Mouse (Mus musculus) liver, embryonic 16.5 days (tissue): ENCODE data around the gene Prr5. TPM values are rescaled to one million over a fixed set of nuclear protein-coding genes. Genes with fewer than 3 reads are reported as not detected.
"Not testable (repeated sequence)": the region's sequence is repeated elsewhere in the genome, so short reads cannot be mapped to it uniquely, and the experiment has no call there.

Source experiments
- ATAC-seq: fragments of 200-750 bp; cut with Nextera tagmentation; 2 replicates; pipeline ENCODE4 v1.8.0; 2017; ENCODE audit warnings: low read depth, mild to moderate bottlenecking, moderate number of reproducible peaks, moderate library complexity
- H3K27ac ChIP-seq: fragments of 300-500 bp; sonication (generic); 2 replicates; pipeline ENCODE4 v1.5.1; 2014; ENCODE audit warnings: mild to moderate bottlenecking, low read length
- H3K27me3 ChIP-seq: fragments of 300-500 bp; sonication (generic); 2 replicates; pipeline ENCODE4 v1.6.1; 2014; ENCODE audit warnings: low read depth, low read length, mixed read lengths; ENCODE audit not compliant: control insufficient read depth, insufficient read depth
- H3K36me3 ChIP-seq: fragments of 300-500 bp; sonication (generic); 2 replicates; pipeline ENCODE4 v1.6.1; 2014; ENCODE audit warnings: mild to moderate bottlenecking; ENCODE audit not compliant: control insufficient read depth, insufficient read depth
- H3K4me1 ChIP-seq: fragments of 300-500 bp; sonication (generic); 2 replicates; pipeline ENCODE4 v1.6.1; 2014; ENCODE audit warnings: low read depth, low read length, mixed read lengths; ENCODE audit not compliant: control insufficient read depth
- H3K4me2 ChIP-seq: fragments of 300-500 bp; sonication (generic); 2 replicates; pipeline ENCODE4 v1.6.1; 2014; ENCODE audit warnings: low read depth, low read length, mixed read lengths
- H3K4me3 ChIP-seq: fragments of 300-500 bp; sonication (generic); 2 replicates; pipeline ENCODE4 v1.5.1; 2014; ENCODE audit warnings: low read depth, mild to moderate bottlenecking, low read length
- H3K9ac ChIP-seq: fragments of 300-500 bp; sonication (generic); 2 replicates; pipeline ENCODE4 v1.6.1; 2014; ENCODE audit warnings: low read depth, low read length
- H3K9me3 ChIP-seq: fragments of 300-500 bp; sonication (generic); replicated peaks from 2 replicates; pipeline ENCODE4 v1.6.1; 2016; ENCODE audit warnings: low read length; ENCODE audit not compliant: control insufficient read depth
- WGBS: fragments of 180-500 bp; shearing (Covaris S2); extraction: QIAGEN DNeasy Blood & Tissue Kit; methylation state at CpG from one replicate; pipeline ENCODE4 v1.1.7; 2014; ENCODE audit not compliant: insufficient replicate concordance; 5-methylcytosine and 5-hydroxymethylcytosine counted together
- polyA plus RNA-seq: library from polyadenylated mRNA; unstranded; fragments of >200 nt; fragmentation: Nextera tagmentation; extraction: Ambion mirVana; gene quantifications from 2 replicates; pipeline ENCODE4 v1.2.1, GENCODE M21; 2015

The Prr5 gene
- polyA plus RNA-seq, 1 experiment from 2014 or later, result 5.2 TPM

DNA sequence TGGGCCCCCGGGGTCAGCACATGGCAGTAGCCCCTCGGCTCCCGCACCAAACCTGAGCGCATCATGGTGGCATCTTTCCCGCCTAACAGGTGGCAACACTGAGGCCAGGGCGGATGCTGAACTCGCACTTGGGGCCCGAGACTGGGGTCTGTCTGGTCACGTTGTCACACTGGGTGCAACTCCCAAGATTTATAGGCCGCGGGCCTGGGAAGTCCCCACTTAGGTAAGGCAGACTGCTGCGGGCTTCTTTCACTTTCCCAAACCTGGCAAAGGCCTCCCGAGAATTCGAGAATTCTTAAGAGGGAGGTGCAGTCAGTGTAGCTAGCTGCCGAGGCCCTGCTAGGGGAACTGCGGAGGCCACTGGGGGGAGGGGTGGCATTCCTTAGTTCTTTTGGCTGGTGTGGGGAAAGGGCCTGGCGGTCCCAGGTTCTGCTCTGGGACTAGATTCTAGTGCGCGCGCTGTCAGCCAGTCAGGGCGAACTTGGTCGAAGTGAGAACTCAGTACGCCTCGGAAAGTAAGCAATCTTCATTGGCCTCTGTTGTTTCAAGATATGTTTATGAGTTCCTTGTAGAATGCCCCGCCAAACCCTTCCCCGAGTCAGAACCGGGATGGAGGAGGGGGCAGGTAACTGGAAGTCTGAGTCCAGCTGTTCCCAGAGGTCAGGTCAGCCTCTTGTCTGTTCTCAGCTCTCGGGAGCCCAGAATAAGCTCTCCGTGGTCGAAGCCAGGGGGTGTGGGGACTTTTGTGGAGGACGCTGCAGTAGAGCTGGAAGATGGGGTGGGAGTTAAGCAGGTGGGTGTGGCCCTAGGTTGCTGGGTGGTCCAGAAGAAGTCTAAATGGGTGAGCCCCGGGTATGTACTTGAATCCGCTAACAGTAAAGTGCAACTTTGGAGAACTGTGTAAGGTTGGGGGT lies 51.1 kb downstream of the Prr5 start:
- Histone ChIP-seq H3K9me3 (no peaks in the 10 kb centered on the region), H3K9ac (no peak overlapping the region), H3K27me3 (peaks cover 16% of the 10 kb centered on the region), H3K4me2 (peak overlapping the region; percentile 54), H3K36me3 (no peaks in the 10 kb centered on the region), H3K27ac (no peak overlapping the region), H3K4me1 (no peaks in the 10 kb centered on the region), H3K4me3 (peak overlapping the region; percentile 40)
- 7% methylated on average over 33 of the region's 33 CpGs for WGBS
- ATAC-seq, result no peak

DNA sequence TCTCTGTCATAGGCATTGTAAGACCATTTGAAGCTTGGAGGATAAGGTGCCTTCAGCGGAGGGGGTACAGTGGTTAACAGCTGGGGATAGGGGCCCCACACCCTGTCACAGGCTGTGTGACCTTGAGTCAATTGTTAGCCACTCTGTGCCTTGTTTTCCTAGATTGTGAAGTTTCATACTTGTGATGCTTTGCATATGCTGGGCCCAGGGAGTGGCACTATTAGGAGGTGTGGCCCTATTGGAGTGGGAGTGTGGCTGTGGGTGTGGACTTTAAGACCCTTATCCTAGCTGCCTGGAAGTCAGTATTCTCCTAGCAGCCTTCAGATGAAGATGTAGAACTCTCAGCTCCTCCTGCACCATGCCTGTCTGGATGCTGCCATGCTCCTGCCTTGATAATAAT lies 54.2 kb downstream of the Prr5 start:
- WGBS, result 72% methylated on average over 1 of the region's 1 CpGs
- not testable (repeated sequence) for H3K9ac ChIP-seq, ATAC-seq, H3K36me3 ChIP-seq, H3K27ac ChIP-seq, H3K4me1 ChIP-seq, H3K9me3 ChIP-seq, H3K4me3 ChIP-seq, H3K4me2 ChIP-seq
- H3K27me3 ChIP-seq, result peaks cover 16% of the 10 kb centered on the region

- H3K4me2 ChIP-seq, result no peak overlapping the region
- ATAC-seq, result no peak
Measured at GRCm38 (mm10) chr15:84724199-84724598, 54.8 kb downstream of the Prr5 start.

GRCm38 (mm10) chr15:84729685-84730084 lies 60.3 kb downstream of the Prr5 start:
- no peak for ATAC-seq
- Histone ChIP-seq H3K27ac (no peak overlapping the region), H3K4me1 (no peaks in the 10 kb centered on the region), H3K27me3 (no peaks in the 10 kb centered on the region), H3K9me3 (no peaks in the 10 kb centered on the region), H3K9ac (no peak overlapping the region), H3K4me3 (no peak overlapping the region), H3K36me3 (no peaks in the 10 kb centered on the region), H3K4me2 (no peak overlapping the region)
- WGBS, result 52% methylated on average over 6 of the region's 6 CpGs

More at GRCm38 (mm10) chr15:84724199-84724598, 54.8 kb downstream of the Prr5 start:
- H3K9me3 ChIP-seq, result no peaks in the 10 kb centered on the region
- H3K9ac ChIP-seq, result no peak overlapping the region
- WGBS, result 52% methylated on average over 4 of the region's 4 CpGs
- peaks cover 16% of the 10 kb centered on the region for H3K27me3 ChIP-seq
- no peaks in the 10 kb centered on the region for H3K4me1 ChIP-seq
- no peaks in the 10 kb centered on the region for H3K36me3 ChIP-seq
- no peak overlapping the region for H3K27ac ChIP-seq
- no peak overlapping the region for H3K4me3 ChIP-seq

DNA sequence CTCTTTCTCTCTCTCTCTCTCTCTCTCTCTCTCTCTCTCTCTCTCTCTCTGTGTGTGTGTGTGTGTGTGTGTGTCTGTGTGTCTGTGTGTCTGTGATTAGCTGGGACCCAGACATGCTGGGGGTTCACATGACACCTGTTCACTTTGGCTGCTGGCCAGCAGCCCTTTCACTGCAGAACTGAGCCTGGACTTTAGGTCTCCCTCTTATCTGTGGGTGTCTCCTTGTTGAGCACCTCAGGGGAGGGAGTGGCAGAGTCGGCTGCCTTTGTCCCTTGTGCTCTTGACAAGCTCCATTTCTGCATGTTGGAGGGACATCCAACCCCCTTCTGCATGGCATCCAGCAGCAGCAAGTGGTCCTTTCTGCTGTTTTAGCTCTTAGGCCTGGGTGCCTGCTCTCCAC lies 61.5 kb downstream of the Prr5 start:
- Histone ChIP-seq H3K4me3 (no peak overlapping the region), H3K36me3 (no peaks in the 10 kb centered on the region), H3K27me3 (no peaks in the 10 kb centered on the region), H3K4me1 (no peaks in the 10 kb centered on the region), H3K9me3 (no peaks in the 10 kb centered on the region), H3K9ac (no peak overlapping the region), H3K27ac (no peak overlapping the region), H3K4me2 (no peak overlapping the region)
- ATAC-seq, result no peak
- 44% methylated on average over 1 of the region's 1 CpGs for WGBS

DNA sequence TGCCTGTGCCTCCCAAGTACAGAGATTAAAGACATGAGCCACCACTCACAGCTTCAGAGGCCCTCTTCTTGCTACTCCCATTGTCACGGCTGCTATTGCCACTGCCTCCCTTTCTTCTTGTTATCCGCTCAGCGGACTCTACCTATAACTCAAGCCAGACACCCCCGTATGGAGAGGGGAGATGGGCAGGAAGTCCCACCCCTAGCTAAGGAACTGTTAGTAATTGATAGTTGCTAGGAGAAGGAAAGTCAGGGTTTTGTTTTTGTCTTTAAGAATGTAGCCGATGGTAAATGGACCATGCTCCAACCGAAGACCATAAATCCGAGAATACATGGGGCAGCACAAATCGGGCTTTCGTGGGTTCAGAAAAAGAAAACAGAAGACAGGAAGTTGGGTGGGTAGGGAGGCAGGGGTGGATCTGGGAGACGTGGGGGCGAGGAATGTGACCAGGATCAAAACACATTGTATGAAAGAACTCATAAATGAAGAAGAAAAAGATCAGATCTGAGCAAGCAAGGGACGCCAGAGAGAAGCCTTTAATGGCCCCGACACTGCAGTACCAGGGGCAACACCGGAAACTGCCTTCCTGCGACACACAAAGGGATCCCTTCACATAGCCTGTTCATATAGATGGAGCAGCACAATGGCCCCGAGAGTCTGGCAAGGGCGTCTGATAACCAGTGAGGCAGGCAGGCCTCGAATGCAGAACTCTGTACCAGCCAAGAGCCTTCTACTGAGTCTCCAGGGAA lies 62.4 kb downstream of the Prr5 start:
- no peaks in the 10 kb centered on the region for H3K9me3 ChIP-seq
- no peaks in the 10 kb centered on the region for H3K27me3 ChIP-seq
- no peaks in the 10 kb centered on the region for H3K4me1 ChIP-seq
- no peaks in the 10 kb centered on the region for H3K36me3 ChIP-seq
- H3K9ac ChIP-seq, result no peak overlapping the region
- no peak for ATAC-seq
- no peak overlapping the region for H3K4me3 ChIP-seq
- WGBS, result 39% methylated on average over 18 of the region's 18 CpGs
- H3K4me2 ChIP-seq, result no peak overlapping the region
- H3K27ac ChIP-seq, result no peak overlapping the region

- WGBS, result 42% methylated on average over 4 of the region's 4 CpGs
- no peaks in the 10 kb centered on the region for H3K4me1 ChIP-seq
- H3K27ac ChIP-seq, result no peak overlapping the region
- no peak overlapping the region for H3K9ac ChIP-seq
- no peak overlapping the region for H3K4me3 ChIP-seq
- H3K27me3 ChIP-seq, result no peaks in the 10 kb centered on the region
- ATAC-seq, result no peak
- H3K9me3 ChIP-seq, result no peaks in the 10 kb centered on the region
- no peak overlapping the region for H3K4me2 ChIP-seq
- H3K36me3 ChIP-seq, result no peaks in the 10 kb centered on the region
Measured at GRCm38 (mm10) chr15:84732425-84732749, 63.0 kb downstream of the Prr5 start.

- 67% methylated on average over 11 of the region's 11 CpGs for WGBS
- no peaks in the 10 kb centered on the region for H3K9me3 ChIP-seq
- H3K4me1 ChIP-seq, result no peaks in the 10 kb centered on the region
- no peaks in the 10 kb centered on the region for H3K27me3 ChIP-seq
- ATAC-seq, result no peak
- no peak overlapping the region for H3K9ac ChIP-seq
- no peak overlapping the region for H3K27ac ChIP-seq
- no peak overlapping the region for H3K4me3 ChIP-seq
- no peaks in the 10 kb centered on the region for H3K36me3 ChIP-seq
- no peak overlapping the region for H3K4me2 ChIP-seq
Measured at GRCm38 (mm10) chr15:84736346-84736993, 67.0 kb downstream of the Prr5 start.

- Histone ChIP-seq H3K4me1 (no peaks in the 10 kb centered on the region), H3K4me3 (no peak overlapping the region), H3K27me3 (no peaks in the 10 kb centered on the region), H3K27ac (no peak overlapping the region), H3K9me3 (no peaks in the 10 kb centered on the region), H3K9ac (no peak overlapping the region), H3K4me2 (no peak overlapping the region), H3K36me3 (no peaks in the 10 kb centered on the region)
- WGBS, result 12% methylated on average over 2 of the region's 4 CpGs
- ATAC-seq, result no peak
Measured at GRCm38 (mm10) chr15:84736994-84737346, 67.5 kb downstream of the Prr5 start.
